Mouse (Mus musculus) CH12.LX (cell line): Measurements from ENCODE around the gene 0610010F05Rik.

Source experiments
- KAT2A ChIP-seq: IDR thresholded peaks from 2 replicates; pipeline ENCODE4 v1.6.1; 2012; ENCODE audit warnings: low read length, improper control_type of control experiment, inconsistent platforms; ENCODE audit not compliant: insufficient replicate concordance
- MAZ ChIP-seq: IDR thresholded peaks from 2 replicates; pipeline ENCODE4 v1.6.1; 2012; ENCODE audit warnings: low read depth, mild to moderate bottlenecking, inconsistent platforms, low read length, improper control_type of control experiment, moderate library complexity
- POLR2A ChIP-seq: IDR thresholded peaks from 2 replicates; pipeline ENCODE4 v1.6.1; 2011; ENCODE audit warnings: low read depth, mild to moderate bottlenecking, improper control_type of control experiment, low read length
- ZC3H11A ChIP-seq: IDR thresholded peaks from 2 replicates; pipeline ENCODE4 v1.6.1; 2012; ENCODE audit warnings: low read depth, mild to moderate bottlenecking, inconsistent platforms, low read length, improper control_type of control experiment

- TF ChIP-seq POLR2A (no peak), MAZ (no peak), KAT2A (no peak), ZC3H11A (no peak)
Measured at GRCm38 (mm10) chr11:23676100-23676499, 42.7 kb upstream of the 0610010F05Rik start.
